Mouse (Mus musculus) stomach, postnatal 0 days (tissue): ENCODE measurements around the gene Aldh1b1.

Experiments used
- CTCF ChIP-seq: IDR thresholded peaks from 2 replicates; pipeline ENCODE4 v1.5.1; 2016; ENCODE audit warnings: antibody characterized with exemption, low read depth, mild to moderate bottlenecking, moderate library complexity
- EP300 ChIP-seq: optimal IDR thresholded peaks from 2 replicates; pipeline ENCODE3; 2016; ENCODE audit warnings: antibody characterized with exemption

- TF ChIP-seq CTCF (no peak), EP300 (no peak)
Observed at GRCm38 (mm10) chr4:45822781-45823575, 24.2 kb downstream of the Aldh1b1 start.
